Mouse (Mus musculus) ES-CJ7 (cell line): ENCODE results near the gene Map3k21.

Source experiments
- DNase-seq: peaks from one replicate; pipeline ENCODE4 v3.0.0; 2011; ENCODE audit warnings: low read depth, low spot score

Map3k21 gene

GRCm38 (mm10) chr8:125963807-125964211, 53.6 kb downstream of the Map3k21 start:
- peak; percentile 46 for DNase-seq

- no peak for DNase-seq
Observed at GRCm38 (mm10) chr8:125971336-125971735, 61.1 kb downstream of the Map3k21 start.

- no peak for DNase-seq
Observed at GRCm38 (mm10) chr8:125975981-125976380, 65.7 kb downstream of the Map3k21 start.

- no peak for DNase-seq
Observed at GRCm38 (mm10) chr8:125980826-125981225, 70.6 kb downstream of the Map3k21 start.

GRCm38 (mm10) chr8:125983515-125983914, 73.3 kb downstream of the Map3k21 start:
- DNase-seq = no peak

- no peak for DNase-seq
Observed at GRCm38 (mm10) chr8:125984140-125984539, 73.9 kb downstream of the Map3k21 start.

- no peak for DNase-seq
Observed at GRCm38 (mm10) chr8:125985364-125985763, 75.1 kb downstream of the Map3k21 start.

- no peak for DNase-seq
Observed at GRCm38 (mm10) chr8:125986999-125987589, 76.8 kb downstream of the Map3k21 start.

- DNase-seq = no peak
Observed at GRCm38 (mm10) chr8:125987996-125988395, 77.7 kb downstream of the Map3k21 start.

- no peak for DNase-seq
Observed at GRCm38 (mm10) chr8:125993636-125994035, 83.4 kb downstream of the Map3k21 start.

- peak; percentile 77 for DNase-seq
Observed at GRCm38 (mm10) chr8:125995101-125995986, 85.1 kb downstream of the Map3k21 start, which contains the start of gene Kcnk1. Gene Kcnk1, plus strand, starts transcription at chr8:125995170.

- no peak for DNase-seq
Observed at GRCm38 (mm10) chr8:125996031-125996839, 86.0 kb downstream of the Map3k21 start.

GRCm38 (mm10) chr8:125996980-125997379, 86.7 kb downstream of the Map3k21 start:
- no peak for DNase-seq
